Mouse (Mus musculus): ENCODE measurements around the gene Arl6ip4.

Gene Arl6ip4

GRCm38 (mm10) chr5:124155943-124156342 is 40.1 kb downstream of the Arl6ip4 start:
- DNase-seq (ENCODE audit: low spot score in 2 of 2) = no peak

DNA sequence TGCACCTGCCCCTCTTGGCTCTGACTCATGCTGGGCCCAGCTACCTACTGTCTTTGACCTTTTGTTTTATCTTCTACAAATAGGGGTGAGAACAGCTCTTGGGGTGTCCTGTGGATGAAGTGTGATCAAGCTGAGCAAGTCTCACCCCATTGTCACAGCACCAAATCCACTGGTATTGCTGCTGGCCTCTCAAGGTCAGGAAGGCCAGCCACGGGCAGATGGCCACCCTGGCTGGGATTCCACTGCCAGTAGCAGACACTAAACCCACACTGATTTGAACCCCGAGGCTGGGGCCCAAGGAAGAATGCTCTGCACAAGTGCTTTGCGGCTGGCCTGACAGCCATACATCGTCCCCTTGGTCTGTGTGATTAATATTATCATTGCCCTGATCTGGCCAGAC is 42.4 kb downstream of the Arl6ip4 start:
- DNase-seq (ENCODE audit: low spot score in 2 of 2) = no peak

- no peak for DNase-seq (ENCODE audit: low spot score in 2 of 2)
These were observed 43.6 kb downstream of the Arl6ip4 start for GRCm38 (mm10) chr5:124159453-124159852.

DNA sequence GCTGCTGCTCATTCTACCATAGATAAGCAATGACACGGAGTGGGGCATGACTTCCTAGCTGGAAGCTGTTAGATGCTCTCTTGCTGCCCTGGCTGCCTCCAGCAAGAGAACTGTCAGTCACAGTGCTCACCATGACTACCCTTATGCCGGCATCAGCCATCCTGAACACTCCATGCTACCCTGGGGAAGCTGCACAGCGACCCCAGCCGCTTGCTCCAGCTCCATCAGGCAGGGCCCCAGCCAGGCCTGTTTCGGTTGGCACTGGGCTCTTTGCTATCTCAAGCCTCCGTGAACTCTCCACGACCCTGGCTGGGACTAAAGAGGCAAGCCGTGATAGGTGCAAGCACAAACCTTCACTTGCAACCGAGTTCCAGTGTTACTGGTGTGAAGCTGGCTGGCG is 45.9 kb downstream of the Arl6ip4 start:
- DNase-seq (ENCODE audit: low spot score in 2 of 2) = no peak

GRCm38 (mm10) chr5:124162577-124162976 is 46.7 kb downstream of the Arl6ip4 start:
- DNase-seq (ENCODE audit: low spot score in 2 of 2) = peak; percentile 51 to 61

GRCm38 (mm10) chr5:124163445-124163844 is 47.6 kb downstream of the Arl6ip4 start:
- DNase-seq (ENCODE audit: low spot score in 2 of 2) = no peak

GRCm38 (mm10) chr5:124165622-124166570 is 50.0 kb downstream of the Arl6ip4 start:
- DNase-seq (ENCODE audit: low spot score in 2 of 2) = peak in 1 of 2 experiments; percentile 55

DNA sequence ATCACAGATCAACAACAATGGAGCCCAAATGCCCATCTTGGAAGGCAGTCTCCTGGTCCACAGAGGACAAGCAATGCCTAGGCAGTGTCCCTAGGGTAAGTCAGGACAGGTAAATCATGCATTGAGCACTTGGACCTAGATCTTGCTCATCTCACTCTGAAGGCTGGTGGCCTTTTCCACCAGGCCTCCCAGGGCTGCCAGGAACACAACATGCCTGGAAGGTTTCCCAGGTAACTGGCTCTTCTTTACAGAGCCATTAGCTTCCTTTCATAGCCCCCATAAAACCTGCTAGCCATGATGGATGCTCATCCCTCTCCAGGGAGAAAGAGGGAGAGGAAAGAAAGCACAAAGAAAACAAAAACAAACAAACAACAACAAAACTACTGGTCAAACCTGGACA is 50.9 kb downstream of the Arl6ip4 start:
- DNase-seq (ENCODE audit: low spot score in 2 of 2) = no peak

DNA sequence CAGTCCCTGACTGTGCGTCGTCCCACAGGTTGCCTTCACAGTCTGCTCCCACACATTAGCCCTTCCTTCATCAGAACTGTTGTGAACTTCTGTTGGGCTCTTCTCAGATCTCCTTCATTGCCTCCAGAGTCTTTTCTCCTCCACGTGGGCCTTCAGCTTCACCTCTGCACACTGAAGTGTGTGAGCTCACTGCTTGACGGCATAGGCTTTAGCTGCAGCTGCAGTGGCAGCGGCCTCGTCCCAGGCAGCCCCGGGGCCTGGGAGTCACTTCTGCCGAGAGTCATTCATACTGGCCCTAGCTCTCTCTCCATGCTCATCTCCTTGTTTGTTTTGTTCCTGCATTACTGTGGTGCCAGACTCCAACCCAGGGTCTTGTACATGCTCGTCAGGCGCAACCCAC is 51.7 kb downstream of the Arl6ip4 start:
- DNase-seq (ENCODE audit: low spot score in 2 of 2) = no peak

All from frontal cortex, postnatal 14 days (tissue).